Mouse (Mus musculus): ENCODE measurements at regions not wholly inside any gene's neighbourhood (a gene's known extent, or its start where the extent isn't known, plus 50 kb on each side); places are given as distances from the start of the nearest gene placed in this dataset.

- no peak for TF ChIP-seq CTCF (conservative IDR thresholded peaks at IDR 0.05; ENCODE audit: insufficient read depth, insufficient read length, low read depth, low read length)
- TF ChIP-seq POLR2A (IDR thresholded peaks at IDR 0.05; ENCODE audit: low read depth, low read length) = no peak
Measured at GRCm38 (mm10) chr10:44627431-44627830, 99.1 kb upstream of the Prdm1 start.

Measured in kidney, adult 2 months (tissue).